Mouse (Mus musculus) intestine, embryonic 14.5 days (tissue): ENCODE data around the gene Rab9. TPM values are rescaled to one million over a fixed set of nuclear protein-coding genes. Genes with fewer than 3 reads are reported as not detected.

Experiments used
- ATAC-seq: fragments of 200-750 bp; cut with Nextera tagmentation; replicated peaks from 2 replicates; pipeline ENCODE4 v1.8.0; 2017; ENCODE audit warnings: low read depth, moderate number of reproducible peaks, moderate TSS enrichment, moderate library complexity; ENCODE audit not compliant: low FRiP score, low TSS enrichment
- DNase-seq: peaks from one replicate; pipeline ENCODE4 v3.0.0-alpha.2; 2018; ENCODE audit warnings: low spot score
- H3K27ac ChIP-seq: fragments of 300-500 bp; sonication (generic); 2 replicates; pipeline ENCODE4 v1.5.1; 2014; ENCODE audit warnings: low read depth, mild to moderate bottlenecking, control low read depth
- H3K27me3 ChIP-seq: fragments of 300-500 bp; sonication (generic); replicated peaks from 2 replicates; pipeline ENCODE4 v1.6.1; 2014; ENCODE audit warnings: low read length, control low read depth; ENCODE audit not compliant: control insufficient read depth, insufficient read depth
- H3K36me3 ChIP-seq: fragments of 300-500 bp; sonication (generic); 2 replicates; pipeline ENCODE4 v1.6.1; 2014; ENCODE audit warnings: low read length, control low read depth; ENCODE audit not compliant: control insufficient read depth, insufficient read depth
- H3K4me1 ChIP-seq: fragments of 300-500 bp; sonication (generic); replicated peaks from 2 replicates; pipeline ENCODE4 v1.6.1; 2014; ENCODE audit warnings: low read length, control low read depth, mixed read lengths; ENCODE audit not compliant: control insufficient read depth, insufficient read depth
- H3K4me2 ChIP-seq: fragments of 300-500 bp; sonication (generic); 2 replicates; pipeline ENCODE4 v1.6.1; 2014; ENCODE audit warnings: low read length
- H3K4me3 ChIP-seq: fragments of 300-500 bp; sonication (generic); 2 replicates; pipeline ENCODE4 v1.5.1; 2014; ENCODE audit warnings: low read depth, low read length, control low read depth, mixed read lengths
- H3K9ac ChIP-seq: fragments of 300-500 bp; sonication (generic); 2 replicates; pipeline ENCODE4 v1.6.1; 2014; ENCODE audit warnings: mild to moderate bottlenecking, low read length
- H3K9me3 ChIP-seq: fragments of 300-500 bp; sonication (generic); 2 replicates; pipeline ENCODE4 v1.6.1; 2016; ENCODE audit warnings: low read length, control low read depth; ENCODE audit not compliant: control insufficient read depth
- WGBS: fragments of 180-500 bp; shearing (Covaris S2); extraction: QIAGEN DNeasy Blood & Tissue Kit; methylation state at CpG from one replicate; pipeline ENCODE4 v1.1.7; 2014; 5-methylcytosine and 5-hydroxymethylcytosine counted together
- polyA plus RNA-seq: library from polyadenylated mRNA; unstranded; fragments of >200 nt; fragmentation: Nextera tagmentation; extraction: Ambion mirVana; gene quantifications from 2 replicates; pipeline ENCODE4 v1.2.1, GENCODE M21; 2014

The Rab9 gene
- polyA plus RNA-seq, 1 experiment from 2014 or later, result 58.0 TPM

- Histone ChIP-seq H3K9ac (no peak overlapping the region), H3K4me2 (no peak overlapping the region), H3K4me3 (no peak overlapping the region), H3K9me3 (no peaks in the 10 kb centered on the region), H3K4me1 (no peaks in the 10 kb centered on the region), H3K36me3 (peaks cover 4% of the 10 kb centered on the region; the same call in 1 of the 2 replicates), H3K27me3 (no peaks in the 10 kb centered on the region; the same call in 1 of the 2 replicates), H3K27ac (no peak overlapping the region)
- WGBS, result 90% methylated on average over 2 of the region's 2 CpGs
- ATAC-seq, result no peak
- no peak for DNase-seq
Observed at GRCm38 (mm10) chrX:166434812-166435211, 44.9 kb downstream of the Rab9 start.

GRCm38 (mm10) chrX:166416196-166416595 is 63.5 kb downstream of the Rab9 start:
- no peak overlapping the region for H3K9ac ChIP-seq
- H3K27me3 ChIP-seq, result no peaks in the 10 kb centered on the region
- H3K4me1 ChIP-seq, result no peaks in the 10 kb centered on the region
- H3K27ac ChIP-seq, result no peak overlapping the region
- H3K4me2 ChIP-seq, result no peak overlapping the region
- 100% methylated on average over 1 of the region's 6 CpGs for WGBS
- peak; percentile 50 for DNase-seq
- no peak for ATAC-seq
- H3K9me3 ChIP-seq, result no peaks in the 10 kb centered on the region
- H3K4me3 ChIP-seq, result no peak overlapping the region
- H3K36me3 ChIP-seq, result peaks cover 2% of the 10 kb centered on the region; the same call in 1 of the 2 replicates

GRCm38 (mm10) chrX:166407865-166408264 is 71.8 kb downstream of the Rab9 start:
- H3K4me2 ChIP-seq, result no peak overlapping the region
- no peaks in the 10 kb centered on the region for H3K9me3 ChIP-seq
- H3K27me3 ChIP-seq, result no peaks in the 10 kb centered on the region; the same call in 1 of the 2 replicates
- no peaks in the 10 kb centered on the region for H3K4me1 ChIP-seq
- peaks cover 14% of the 10 kb centered on the region; the same call in 1 of the 2 replicates for H3K36me3 ChIP-seq
- no peak overlapping the region for H3K4me3 ChIP-seq
- no peak overlapping the region for H3K9ac ChIP-seq
- no peak overlapping the region for H3K27ac ChIP-seq
- no peak for DNase-seq
- ATAC-seq, result no peak

Other genes starting within 250 kb of the Rab9 start
- 24.2 and 26.5 TPM in 2 replicates for gene Gpm6b, start 241.0 kb downstream of the Rab9 start, polyA plus RNA-seq
- 23.2 and 23.7 TPM in 2 replicates for gene Trappc2, start 39.3 kb downstream of the Rab9 start, polyA plus RNA-seq
- 7.5 and 7.8 TPM in 2 replicates for gene Ofd1, start 39.2 kb downstream of the Rab9 start, polyA plus RNA-seq
- 5.5 and 7.2 TPM in 2 replicates for gene Tceanc, start 38.7 kb upstream of the Rab9 start, polyA plus RNA-seq
- 4.7 and 5.2 TPM in 2 replicates for gene Egfl6, start 105.9 kb upstream of the Rab9 start, polyA plus RNA-seq